Mouse (Mus musculus) adrenal gland, postnatal 14 days (tissue): Measurements from ENCODE around the gene Ncoa3. TPM values are rescaled to one million over a fixed set of nuclear protein-coding genes. Genes with fewer than 3 reads are reported as not detected.

ENCODE experiments used
- DNase-seq: peaks from one replicate; pipeline ENCODE4 v3.0.0; 2021; ENCODE audit warnings: mixed read lengths
- total RNA-seq: library from RNA; stranded (reverse); gene quantifications from 2 replicates; pipeline ENCODE4 v1.2.3, GENCODE M21; 2021

Ncoa3 gene
- total RNA-seq, 1 experiment from 2014 or later: 31.3 TPM

DNA sequence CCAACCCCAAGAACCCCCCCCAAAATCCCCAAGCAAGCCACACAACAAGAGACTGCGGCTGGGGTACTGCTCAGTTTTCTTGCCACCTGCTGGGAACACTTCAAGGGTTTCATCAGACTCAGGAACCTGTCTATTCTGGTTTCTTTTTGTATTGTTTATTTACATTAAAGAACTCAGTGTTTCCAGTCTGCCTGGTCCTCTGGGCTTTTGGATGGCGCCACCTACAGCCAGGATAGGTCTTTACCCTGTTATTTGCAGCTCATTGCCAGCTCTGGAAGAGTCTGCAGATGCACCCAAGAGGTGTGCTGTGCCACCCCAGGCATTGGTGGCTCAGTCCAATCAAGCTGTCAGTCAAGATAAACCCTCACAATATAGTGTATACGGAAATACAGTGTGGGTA, 43.3 kb downstream of the Ncoa3 start:
- peak; percentile 80 for DNase-seq

DNA sequence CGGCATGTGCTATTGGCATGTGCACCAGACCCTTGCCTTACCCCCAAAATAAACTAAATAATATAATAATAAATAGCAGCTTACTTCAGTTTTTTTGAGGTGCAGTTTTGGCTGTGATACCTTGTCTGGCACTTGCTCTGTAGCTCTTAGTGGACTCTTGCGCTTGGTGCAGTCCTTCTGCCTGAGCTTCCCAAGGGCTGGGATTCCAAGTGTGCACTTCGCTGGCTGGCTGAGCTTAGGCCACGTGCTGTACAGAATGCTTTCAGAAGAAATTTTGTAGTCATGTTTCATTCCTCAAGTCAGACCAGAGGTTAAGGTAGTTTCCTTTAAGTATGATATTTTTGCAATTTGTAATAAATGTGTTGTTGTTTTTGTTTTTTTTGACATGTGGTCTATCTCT, 47.2 kb downstream of the Ncoa3 start:
- no peak for DNase-seq

DNA sequence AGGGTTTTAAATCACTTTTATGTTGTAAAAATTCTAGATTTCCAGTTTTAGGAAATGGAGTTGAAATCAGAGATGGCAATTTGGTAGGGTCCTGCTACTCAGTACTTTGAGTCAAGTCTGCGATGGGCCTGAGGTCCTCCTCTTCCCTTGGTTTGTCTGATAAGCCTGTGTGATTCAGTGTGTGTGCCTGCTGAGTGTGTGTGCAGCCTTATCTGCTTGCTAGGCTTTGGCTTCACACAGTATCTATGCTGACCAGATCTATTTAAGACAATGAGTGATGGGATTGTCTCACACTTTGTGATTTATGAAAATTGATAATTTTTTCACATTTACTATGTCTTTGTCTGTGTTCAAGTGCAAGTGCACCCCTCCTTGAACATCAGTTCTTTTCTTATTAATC, 50.1 kb downstream of the Ncoa3 start:
- DNase-seq: no peak

DNA sequence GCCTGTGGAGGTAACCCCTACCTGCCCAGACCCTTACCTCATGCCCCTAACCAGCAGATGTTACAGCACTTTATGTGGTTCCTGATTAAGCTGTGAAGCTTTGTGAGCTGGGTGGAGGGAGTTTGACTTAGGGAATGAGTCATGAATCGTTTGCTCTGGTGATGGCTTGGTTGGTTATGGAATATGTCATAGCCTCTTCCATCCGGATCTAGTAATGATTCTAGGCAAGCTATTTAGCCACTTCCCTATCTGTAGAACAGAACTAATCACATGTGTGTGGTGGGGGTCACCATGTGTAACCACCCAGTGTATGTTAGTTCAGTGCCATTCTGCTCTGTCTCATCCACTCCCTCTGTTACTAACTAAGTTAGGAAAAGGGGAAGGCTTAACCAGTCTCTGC, 52.6 kb downstream of the Ncoa3 start:
- no peak for DNase-seq

DNA sequence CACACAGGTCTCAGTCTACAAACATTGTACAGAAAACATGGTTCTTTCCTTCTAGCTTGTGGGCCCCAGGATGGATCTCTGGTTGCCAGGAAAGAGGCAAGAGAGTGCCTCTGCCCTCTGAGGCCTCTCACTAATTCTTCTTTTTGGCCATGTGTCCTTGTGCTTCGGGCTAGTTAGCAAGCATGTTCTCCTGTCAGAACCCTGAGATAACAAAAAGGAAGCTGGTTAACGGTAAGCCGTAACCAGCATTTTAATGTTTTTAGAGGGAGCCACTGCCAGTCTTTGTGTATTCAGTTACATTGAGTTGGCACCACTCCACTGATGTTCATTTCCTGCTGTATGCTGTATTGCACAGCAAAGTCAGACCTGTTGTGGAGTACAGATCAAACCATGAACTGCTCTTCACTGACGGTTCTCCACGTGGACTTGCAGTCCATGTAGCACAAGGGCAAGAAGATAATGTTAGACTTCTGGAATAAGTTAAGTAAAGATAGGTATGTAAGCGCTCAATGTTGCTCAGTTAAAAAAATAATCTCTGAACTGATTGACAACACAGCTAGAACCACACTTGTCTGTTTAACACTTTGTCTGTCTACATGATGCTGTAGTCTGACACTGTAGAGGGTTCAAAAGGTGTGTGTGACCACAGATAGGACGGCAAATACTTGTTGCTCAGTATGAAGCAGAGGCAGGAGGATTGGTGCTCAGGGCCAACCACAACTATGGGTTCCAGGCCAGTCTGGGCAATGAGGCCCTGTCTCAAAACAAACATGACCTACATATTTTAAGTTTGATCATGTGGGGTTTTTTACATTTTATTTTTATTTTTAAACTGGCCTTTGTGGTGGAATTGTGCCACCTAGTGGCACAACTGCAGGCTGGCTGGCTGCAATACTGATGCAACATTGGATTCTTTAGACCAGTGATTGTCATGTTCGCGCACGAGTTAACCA, 53.4 kb downstream of the Ncoa3 start:
- peak; percentile 45 for DNase-seq

DNA sequence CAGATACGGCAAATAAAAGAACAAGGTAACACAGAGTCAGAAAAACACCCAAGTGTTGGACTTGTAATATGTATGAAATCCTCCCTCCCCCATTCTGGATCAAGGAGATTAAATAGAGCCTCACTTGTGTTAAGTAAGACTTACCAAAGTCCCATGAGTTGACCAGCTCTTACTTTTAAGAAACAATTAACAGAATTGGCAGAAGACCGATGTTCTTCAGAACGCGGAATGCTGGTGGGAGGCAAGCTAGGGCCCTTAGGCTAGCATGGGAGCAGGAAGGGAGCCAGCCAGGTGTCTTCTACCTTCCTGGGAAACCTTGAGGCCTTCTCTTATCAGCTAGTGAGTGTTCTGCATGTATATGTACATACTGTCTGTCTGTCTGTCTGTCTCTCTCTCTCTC, 55.5 kb downstream of the Ncoa3 start:
- no peak for DNase-seq

DNA sequence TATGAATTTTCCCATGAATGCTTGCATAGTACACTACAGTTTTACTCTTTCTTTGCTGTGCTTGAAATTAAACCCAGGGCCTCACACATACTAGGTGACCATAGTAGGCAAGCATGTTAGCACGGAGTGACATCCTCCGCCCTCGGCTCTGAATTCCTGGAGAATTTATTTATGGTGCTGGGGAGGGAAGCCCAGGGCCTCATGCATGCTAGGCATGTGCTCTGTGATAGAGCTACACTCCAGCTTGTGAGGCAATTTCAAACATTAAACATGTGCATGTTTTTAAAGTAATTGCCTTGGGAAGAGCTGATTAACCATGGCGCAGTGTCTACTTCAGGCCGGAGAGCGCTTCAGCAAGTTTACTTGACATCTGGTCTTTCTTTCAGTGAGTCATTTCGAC, 56.4 kb downstream of the Ncoa3 start:
- DNase-seq: no peak

DNA sequence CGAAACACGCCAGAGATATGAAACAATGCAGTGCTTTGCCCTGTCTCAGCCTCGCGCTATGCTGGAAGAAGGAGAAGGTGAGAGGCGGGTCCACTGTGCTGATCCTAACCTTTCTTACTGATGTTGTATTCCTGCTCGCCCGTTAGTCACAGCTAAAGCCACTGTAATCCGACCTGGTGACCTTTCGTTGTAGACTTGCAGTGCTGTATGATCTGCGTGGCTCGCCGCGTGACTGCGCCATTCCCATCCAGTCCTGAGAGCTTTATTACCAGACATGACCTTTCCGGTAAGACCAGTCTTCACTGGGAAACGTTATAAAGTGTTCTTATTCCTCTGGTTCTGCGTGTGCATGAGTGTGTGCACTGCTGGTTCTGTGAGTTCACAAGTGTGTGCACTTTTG, 59.0 kb downstream of the Ncoa3 start:
- DNase-seq: no peak

DNA sequence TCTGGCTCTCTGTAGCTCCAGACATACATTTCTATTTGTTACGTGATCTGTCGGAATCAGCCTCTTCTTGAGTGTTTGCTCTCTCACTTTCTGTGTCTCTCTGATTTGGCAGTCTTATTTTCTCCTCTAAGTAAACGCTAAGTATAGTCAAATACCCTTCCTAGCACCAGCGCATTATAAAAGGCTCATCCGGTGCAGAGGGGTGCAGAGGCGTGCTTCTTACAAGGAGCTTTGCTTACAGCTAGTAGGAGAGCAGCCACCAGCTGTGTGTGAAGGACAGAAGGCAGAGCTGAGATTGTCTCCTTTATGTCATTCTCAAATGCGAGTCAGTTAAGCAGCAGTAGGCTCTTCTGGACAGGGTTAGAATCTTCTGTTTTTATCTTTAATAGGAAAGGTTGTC, 59.5 kb downstream of the Ncoa3 start:
- DNase-seq: no peak

DNA sequence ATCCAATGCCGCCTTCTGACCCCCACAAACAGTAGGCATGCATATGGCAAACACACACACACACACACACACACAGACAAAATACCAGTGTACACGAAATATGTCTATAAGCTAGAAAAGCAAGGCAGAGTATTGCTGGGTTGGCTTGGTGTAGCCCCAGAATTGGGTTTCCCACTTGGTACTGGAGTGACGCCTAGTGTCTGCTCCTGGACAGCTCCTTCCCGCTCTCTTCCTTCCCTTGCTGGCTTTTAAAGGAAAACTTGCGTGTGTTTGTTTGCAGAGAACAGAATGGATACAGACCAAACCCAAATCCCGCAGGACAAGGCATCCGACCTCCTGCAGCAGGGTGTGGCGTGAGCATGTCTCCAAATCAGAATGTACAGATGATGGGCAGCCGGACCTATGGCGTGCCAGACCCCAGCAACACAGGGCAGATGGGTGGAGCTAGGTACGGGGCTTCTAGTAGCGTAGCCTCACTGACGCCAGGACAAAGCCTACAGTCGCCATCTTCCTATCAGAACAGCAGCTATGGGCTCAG, 61.6 kb downstream of the Ncoa3 start:
- DNase-seq: no peak

DNA sequence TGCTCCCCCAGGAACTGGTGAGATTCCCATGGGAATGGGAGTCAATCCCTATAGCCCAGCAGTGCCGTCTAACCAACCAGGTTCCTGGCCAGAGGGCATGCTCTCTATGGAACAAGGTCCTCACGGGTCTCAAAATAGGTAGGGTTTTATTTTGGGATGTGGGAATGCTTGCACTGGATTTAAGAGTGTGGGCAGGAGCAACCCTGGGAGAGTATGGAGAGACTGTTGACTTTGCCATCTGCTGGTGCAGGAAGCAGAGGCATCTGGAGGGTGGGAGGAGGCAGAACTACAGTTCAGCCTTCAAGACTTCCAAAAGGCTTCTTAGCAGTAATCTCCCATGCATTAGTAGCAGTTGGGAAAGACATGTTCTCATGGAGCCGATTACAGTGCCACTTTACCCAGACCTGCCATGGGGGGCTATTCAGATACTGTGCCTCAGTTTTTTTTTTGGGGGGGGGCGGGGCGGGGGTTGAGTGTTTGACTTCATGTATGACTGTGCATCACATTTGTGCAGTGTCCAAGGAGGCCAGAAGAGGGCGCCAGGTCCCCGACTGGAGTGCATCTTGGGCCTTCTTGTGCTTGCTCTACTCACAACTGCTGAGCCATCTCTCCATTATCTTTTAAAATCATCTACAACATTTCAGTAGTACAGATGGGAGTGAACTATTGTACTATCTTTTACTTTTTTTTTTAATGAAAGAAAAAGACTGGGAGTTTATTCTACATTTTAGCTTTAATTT, 67.4 kb downstream of the Ncoa3 start:
- peak; percentile 78 for DNase-seq

DNA sequence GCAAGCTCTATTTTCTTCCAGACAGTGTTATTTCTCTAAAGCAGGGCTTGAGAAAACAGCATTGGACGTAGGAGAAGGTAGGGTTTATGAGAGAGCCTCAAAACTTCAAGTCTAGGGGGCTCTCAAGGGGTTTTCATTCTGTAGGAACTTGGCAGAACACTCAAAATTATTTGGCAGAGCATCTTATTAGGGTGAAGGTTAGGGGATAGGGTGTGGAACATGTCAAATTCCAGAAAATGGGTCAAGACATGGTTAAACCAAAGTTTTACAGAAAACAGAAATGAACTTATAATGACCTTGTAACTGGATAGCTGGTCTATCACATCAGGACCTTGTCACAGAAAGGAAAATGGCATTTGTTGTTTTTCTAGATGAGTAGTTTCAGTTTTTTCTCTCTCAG, 69.6 kb downstream of the Ncoa3 start:
- no peak for DNase-seq

DNA sequence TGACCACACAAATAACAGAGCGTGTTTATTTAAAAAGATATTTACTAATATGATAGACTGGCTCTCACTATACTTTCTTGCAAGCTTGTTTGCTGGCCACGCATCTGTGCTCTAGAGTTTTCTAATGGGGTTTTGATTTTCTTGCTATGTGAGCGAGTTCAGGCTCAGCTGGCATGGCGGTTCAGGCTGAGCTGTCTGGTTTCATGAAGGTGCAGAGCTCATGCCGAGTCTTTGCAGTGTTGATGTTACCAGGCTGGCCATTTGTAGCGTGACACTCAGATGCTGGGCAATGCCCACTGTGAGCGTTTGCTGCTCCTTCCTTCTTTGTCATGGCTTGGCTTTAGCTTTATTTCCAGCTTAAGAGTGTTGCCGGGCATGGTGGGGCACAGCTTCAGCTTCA, 70.0 kb downstream of the Ncoa3 start:
- DNase-seq: no peak

DNA sequence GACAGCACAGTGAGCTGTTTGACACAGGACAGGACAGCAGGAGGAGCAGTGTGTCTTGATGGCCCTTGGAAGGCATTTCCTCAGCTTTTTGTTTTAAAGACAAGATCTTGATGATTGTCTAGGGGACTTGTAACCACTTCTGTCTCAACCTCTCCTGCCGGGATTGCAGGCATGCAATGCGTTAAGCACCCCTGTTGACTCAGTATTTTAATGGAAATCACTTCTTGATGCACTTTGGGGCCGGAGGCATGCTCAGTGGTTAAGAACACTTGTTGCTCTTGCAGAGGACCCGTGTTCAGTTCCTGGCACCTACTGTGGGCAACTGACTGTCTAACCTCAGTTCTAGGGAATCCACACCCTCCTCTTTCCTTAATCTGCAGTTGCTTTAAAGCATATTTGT, 74.0 kb downstream of the Ncoa3 start:
- DNase-seq: no peak

DNA sequence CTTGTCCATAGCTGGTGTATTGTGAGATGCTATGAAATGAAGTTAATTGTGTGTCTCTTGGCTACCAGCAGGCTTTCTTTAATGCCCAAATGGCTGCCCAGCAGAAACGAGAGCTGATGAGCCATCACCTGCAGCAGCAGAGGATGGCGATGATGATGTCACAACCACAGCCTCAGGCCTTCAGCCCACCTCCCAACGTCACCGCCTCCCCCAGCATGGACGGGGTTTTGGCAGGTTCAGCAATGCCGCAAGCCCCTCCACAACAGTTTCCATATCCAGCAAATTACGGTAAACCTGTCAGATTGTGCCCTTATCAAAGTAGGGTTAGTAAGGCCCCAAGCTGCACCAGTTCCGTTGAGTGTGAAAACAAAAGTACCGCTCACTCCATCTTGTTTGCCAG, 75.8 kb downstream of the Ncoa3 start:
- DNase-seq: no peak

DNA sequence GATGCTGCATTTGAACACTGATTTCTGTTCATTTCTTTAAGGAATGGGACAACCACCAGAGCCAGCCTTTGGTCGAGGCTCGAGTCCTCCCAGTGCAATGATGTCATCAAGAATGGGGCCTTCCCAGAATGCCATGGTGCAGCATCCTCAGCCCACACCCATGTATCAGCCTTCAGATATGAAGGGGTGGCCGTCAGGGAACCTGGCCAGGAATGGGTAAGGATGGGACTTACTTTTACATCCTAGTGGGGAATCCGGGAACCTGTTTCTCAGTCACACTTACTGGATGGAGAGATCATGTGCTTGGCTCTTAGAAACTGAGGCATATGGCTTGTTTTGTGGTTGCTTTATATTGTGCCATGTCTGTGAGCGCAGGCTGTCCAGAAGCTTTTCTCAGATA, 76.7 kb downstream of the Ncoa3 start:
- no peak for DNase-seq

DNA sequence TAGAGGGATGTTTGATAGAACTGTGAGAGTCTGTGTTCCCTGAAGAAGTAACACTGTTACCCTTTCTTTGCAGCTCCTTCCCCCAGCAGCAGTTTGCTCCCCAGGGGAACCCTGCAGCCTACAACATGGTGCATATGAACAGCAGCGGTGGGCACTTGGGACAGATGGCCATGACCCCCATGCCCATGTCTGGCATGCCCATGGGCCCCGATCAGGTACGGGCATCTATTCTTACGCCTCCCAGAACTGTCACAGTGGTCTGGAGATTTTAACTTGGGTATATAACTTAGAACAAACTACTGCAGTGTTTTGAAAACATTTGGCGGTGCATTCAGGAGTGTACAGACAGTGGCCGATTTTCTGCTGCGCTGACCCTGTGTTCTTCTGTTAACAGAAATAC, 77.3 kb downstream of the Ncoa3 start:
- no peak for DNase-seq

DNA sequence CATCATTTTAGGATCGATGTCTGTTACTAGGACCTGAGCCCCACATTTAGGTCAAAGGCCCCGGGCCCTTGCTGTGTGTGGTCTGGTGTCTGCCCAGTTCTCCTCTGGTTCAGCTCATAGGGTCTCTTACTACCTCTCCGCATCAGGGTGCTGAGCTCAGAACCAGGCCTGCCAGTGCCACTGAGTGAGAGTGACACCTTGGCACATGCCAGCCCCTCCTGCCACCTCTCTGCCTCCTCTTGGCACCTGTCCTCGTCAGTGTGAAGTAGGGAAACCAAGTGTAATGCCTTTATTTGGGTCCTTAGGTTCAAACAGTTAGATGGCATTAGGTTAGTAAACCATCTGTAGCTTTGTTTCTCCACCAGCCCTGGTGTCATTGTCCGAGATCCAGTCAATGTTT, 79.0 kb downstream of the Ncoa3 start:
- DNase-seq: no peak

DNA sequence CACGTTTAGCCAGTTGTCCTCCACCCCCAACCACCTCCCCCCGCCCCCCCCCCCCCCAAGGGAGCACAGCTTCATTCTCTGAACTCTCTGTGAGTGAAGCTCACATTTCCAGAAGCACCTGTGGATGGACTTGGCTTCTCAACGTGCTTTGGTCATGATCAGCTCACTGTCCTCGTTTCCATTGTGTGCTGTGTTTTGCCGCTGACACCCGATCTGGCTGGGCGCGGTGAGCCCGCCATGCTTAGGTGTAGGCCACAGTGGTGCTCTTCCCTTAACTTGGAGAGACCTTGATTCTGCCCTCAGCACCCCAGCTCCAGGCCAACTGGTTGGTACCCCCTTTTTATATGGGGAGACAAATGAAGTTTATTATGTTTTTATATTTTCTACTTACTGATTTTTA, 79.5 kb downstream of the Ncoa3 start:
- no peak for DNase-seq

DNA sequence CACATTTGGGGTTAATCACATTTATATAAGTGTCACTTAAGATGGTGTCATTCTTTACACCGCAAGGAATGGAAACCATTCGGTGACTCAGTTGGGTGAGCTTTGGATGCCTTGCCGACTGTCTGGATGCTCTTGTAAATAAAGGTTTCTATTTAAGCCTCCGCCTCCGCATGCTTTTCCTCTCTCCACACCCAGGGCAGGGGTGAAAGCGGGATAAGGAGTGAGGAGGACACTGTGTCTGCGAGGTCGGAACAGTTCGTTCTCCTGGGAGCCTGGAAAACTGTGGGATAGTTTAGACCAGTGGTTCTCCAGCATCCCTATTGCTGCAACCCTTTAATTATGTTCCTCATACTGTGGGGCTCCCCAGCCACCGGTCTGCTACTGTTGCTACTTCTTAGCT, 80.6 kb downstream of the Ncoa3 start:
- no peak for DNase-seq

DNA sequence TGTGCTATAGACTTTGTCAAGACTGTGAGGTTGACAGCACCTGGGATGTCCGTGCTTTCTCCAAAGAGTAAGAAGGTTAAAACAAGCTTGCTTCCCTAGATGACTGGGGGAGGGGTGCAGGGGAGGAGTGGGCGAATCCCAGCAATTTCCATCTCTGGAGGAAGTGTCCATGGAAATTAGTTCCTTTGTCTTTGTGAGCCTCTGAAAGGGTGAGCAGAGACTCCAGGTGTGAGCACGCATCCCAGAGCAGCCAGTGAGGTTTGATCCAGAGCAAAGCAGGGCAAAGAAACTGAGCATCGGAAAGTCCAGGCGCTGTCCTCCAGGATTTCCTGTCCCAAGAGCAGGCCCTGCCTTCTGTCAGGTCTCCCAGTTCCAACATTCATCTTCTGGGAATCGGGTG, 81.9 kb downstream of the Ncoa3 start:
- DNase-seq: no peak

DNA sequence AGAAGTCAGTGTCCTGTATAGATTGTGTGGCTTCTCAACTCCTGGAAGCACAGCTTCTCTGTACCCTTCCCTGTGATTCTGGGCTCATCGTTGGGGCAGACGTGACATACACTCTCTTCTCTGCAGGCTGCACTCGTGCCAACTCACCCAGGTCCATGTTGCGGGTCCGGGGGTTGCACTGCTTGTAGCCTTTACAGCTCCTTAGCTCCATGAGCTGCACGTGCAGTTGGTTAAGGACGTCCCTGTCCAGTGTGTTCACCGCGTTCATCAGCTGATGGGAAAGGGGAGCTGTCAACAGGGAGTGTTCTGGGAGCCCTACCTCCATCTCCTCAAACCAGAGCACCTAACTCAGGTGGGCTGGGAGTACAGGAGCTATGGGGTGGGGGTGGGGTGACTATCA, 84.9 kb downstream of the Ncoa3 start:
- no peak for DNase-seq

DNA sequence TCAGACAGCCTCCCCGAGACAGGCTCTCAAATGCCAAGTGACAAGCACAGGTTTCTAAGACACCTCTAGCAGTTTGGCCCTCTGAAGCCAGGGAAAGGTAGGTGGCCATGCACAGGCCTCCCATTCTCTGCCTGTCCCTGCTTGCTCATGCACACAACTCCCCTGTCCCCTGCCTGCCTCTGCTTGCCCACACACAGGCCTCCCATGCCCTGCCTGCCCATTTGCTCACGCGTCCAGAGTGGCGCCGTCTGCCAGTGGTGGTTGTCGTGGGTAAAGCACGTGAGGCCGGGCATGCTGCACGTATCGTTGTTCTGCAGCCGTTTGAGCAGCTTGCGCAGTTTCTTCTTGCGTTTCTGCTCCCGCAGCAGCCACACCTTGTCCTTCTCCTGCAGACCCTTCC, 86.8 kb downstream of the Ncoa3 start:
- no peak for DNase-seq
